Mouse (Mus musculus): ENCODE measurements around the gene Foxp1.

DNA sequence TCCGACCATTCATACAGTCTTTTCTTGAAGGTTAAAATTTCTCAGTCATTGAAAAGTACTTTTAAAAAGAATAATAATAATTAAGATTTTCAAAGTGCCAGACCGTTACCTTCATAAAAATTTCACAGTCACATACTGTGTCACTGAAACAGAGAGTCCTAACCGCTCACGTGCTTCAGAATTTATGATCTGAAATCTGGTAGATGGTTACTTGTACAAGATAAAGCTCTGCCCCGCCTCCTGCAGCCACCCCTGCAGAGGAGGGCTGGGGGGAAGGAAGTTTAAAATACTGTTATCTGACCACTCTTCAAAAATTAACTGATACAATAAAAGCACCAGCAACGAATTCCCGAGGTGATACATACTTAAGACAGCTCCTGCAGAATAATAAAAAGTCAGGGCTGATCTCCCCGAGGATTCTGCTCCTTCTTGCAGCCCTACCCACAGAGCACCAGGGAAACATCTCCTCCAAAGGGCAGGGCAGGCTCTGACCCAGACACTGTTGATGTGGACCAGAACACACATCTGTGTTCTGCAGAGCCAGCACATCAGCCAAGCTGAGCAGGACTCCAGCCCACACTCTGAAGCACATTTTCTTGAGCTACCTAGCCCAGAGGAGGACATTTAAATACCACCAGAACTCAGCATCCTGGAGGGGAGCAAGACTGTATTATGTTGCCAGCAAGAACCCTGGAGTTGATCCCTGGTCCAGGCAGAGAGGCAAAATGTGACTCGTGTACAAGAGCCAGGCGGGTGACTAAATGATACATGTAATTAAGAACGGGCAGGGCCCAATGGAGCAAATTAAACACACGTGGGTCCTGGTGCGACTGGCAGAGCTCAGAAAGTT lies 316.7 kb downstream of the Foxp1 start:
- TF ChIP-seq EP300 (IDR thresholded peaks at IDR 0.05; ENCODE audit: low read depth in 1 of 2, low read length in 2 of 2) = peak; percentile 11 to 69; a peak in 3 of 4 replicates
- no peak for TF ChIP-seq CTCF (IDR thresholded peaks at IDR 0.05 in 2 of 3, conservative IDR thresholded peaks at IDR 0.05 in 1 of 3; ENCODE audit: control insufficient read depth in 1 of 3, insufficient read depth in 1 of 3, low read depth in 2 of 3, low read length in 3 of 3, poor library complexity in 1 of 3, severe bottlenecking in 1 of 3)
- TF ChIP-seq NRF1 (IDR thresholded peaks at IDR 0.05; ENCODE audit: insufficient read depth, low read depth, low read length, poor library complexity, severe bottlenecking) = no peak
- no peak for TF ChIP-seq UBTF (IDR thresholded peaks at IDR 0.05; ENCODE audit: borderline replicate concordance, insufficient read depth, low read depth, low read length)
- peak; percentile 73 for TF ChIP-seq USF1 (IDR thresholded peaks at IDR 0.05; ENCODE audit: low read depth, low read length)
- TF ChIP-seq POLR2A (IDR thresholded peaks at IDR 0.05; ENCODE audit: control insufficient read depth in 1 of 2, insufficient read depth in 1 of 2, low read depth in 1 of 2, low read length in 2 of 2, poor library complexity in 1 of 2) = no peak; a peak in 1 of 4 replicates
- TF ChIP-seq POLR2AphosphoS2 (IDR thresholded peaks at IDR 0.05; ENCODE audit: low read length) = no peak
- TF ChIP-seq POLR2AphosphoS5 (IDR thresholded peaks at IDR 0.05; ENCODE audit: borderline replicate concordance, low read depth, low read length) = no peak
- no peak for TF ChIP-seq HCFC1 (IDR thresholded peaks at IDR 0.05; ENCODE audit: low read depth, low read length)
- TF ChIP-seq GATA1 (IDR thresholded peaks at IDR 0.05; ENCODE audit: low read depth, low read length) = peak; percentile 78
- TF ChIP-seq SMC3 (IDR thresholded peaks at IDR 0.05; ENCODE audit: low read depth, low read length) = no peak
- TF ChIP-seq BHLHE40 (IDR thresholded peaks at IDR 0.05; ENCODE audit: borderline replicate concordance, low read depth, low read length) = peak; percentile 97
- TF ChIP-seq ZNF384 (IDR thresholded peaks at IDR 0.05; ENCODE audit: low read depth, low read length) = no peak
- TF ChIP-seq ZKSCAN1 (IDR thresholded peaks at IDR 0.05; ENCODE audit: low read depth, low read length) = no peak

Data from MEL (cell line).